Mouse (Mus musculus) ovary, adult 18-20 months (tissue): ENCODE measurements around the gene Tbx2.

Experiments
- DNase-seq: peaks from one replicate; pipeline ENCODE4 v3.0.0; 2022; ENCODE audit warnings: low spot score, mixed read lengths

Tbx2 gene

GRCm38 (mm10) chr11:85825823-85826222 is 6.5 kb upstream of the Tbx2 start:
- DNase-seq, result no peak

DNA sequence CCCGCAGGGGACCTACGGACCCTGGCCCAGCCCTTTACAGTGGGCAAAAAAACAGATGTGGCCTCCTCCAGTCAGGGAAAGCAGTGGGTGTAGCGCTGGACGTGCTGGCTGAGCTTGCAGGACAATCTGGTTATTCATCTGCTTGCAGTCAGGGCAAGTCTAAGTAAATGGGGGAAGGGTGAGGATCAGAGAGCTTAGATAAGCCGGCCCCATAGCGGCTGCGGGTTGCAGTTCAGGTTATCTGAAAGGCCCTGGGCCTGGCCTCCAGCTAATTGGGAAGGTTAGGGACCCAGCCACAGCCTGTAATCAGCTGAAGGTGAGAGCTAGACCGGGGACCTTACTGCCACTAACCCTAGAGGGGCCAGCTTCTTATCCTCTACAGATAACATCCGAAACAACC is 5.0 kb upstream of the Tbx2 start:
- no peak for DNase-seq

GRCm38 (mm10) chr11:85828691-85829519 is 3.4 kb upstream of the Tbx2 start:
- DNase-seq, result no peak

- no peak for DNase-seq
Observed at GRCm38 (mm10) chr11:85829520-85830440, 2.6 kb upstream of the Tbx2 start.

DNA sequence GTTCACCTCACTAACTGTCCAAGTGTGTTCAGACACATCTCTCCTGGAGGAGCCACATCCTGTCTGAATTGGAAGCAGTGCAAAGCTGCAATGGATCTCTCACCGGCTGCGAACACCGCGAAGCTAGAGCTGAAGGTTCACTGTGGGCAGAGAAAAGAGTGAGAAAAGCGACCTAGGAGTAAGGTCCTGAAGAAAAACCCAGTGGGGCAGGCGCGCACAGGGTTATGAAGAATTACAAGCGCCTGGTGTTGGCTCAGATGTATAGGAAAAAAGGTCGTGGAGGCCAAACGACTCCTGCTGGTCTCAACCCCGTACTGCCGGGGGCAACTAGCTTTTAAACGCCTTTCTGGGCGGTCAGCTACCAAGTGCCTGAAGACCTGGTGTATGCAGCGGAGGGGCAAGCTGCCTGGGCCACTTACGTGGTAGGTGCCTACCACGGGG is 1.4 kb upstream of the Tbx2 start:
- no peak for DNase-seq

GRCm38 (mm10) chr11:85831656-85832230 is 608 bp upstream of the Tbx2 start:
- no peak for DNase-seq

- no peak for DNase-seq
Observed at GRCm38 (mm10) chr11:85833081-85833521, 750 bp downstream of the Tbx2 start.

- no peak for DNase-seq
Observed at GRCm38 (mm10) chr11:85833761-85834385, 1.5 kb downstream of the Tbx2 start.

- no peak for DNase-seq
Observed at GRCm38 (mm10) chr11:85834386-85834931, 2.1 kb downstream of the Tbx2 start.

DNA sequence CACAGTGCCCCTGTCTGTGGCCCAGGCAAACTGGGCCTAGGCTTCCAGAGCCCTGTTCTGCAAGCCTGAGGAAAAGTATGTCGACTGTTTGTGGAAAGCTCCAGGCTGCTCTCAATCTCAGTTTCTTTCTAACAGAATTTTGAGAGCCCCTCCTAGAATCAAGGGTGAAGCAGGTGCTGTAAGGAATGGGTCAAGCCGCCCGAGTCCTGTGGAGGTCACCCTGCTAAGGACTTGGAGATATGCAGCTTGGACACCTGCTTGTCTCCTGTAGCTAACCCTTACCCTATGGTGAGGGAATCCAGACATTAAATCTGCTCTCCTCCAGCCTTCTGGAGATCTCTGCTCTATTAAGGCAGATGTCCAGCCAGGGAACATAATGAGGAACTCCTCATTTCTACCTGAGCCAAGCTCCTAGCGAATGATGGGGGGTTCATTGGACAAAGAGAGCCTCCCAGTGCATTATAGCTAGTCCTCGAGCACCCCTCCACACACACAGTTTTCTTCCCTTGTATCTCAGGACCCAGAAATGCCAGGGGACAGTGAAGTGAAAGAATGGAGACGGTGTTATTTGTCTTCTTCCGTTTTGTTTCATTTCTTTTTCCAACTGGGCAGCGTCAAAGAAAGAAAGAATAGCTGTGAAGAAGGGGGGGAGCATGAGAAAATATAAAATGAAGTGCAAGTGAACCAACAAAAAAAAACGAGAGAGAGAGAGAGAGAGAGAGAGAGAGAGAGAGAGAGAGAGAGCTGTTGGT is 2.8 kb downstream of the Tbx2 start:
- DNase-seq, result no peak

GRCm38 (mm10) chr11:85835753-85836522 is 3.6 kb downstream of the Tbx2 start:
- no peak for DNase-seq

DNA sequence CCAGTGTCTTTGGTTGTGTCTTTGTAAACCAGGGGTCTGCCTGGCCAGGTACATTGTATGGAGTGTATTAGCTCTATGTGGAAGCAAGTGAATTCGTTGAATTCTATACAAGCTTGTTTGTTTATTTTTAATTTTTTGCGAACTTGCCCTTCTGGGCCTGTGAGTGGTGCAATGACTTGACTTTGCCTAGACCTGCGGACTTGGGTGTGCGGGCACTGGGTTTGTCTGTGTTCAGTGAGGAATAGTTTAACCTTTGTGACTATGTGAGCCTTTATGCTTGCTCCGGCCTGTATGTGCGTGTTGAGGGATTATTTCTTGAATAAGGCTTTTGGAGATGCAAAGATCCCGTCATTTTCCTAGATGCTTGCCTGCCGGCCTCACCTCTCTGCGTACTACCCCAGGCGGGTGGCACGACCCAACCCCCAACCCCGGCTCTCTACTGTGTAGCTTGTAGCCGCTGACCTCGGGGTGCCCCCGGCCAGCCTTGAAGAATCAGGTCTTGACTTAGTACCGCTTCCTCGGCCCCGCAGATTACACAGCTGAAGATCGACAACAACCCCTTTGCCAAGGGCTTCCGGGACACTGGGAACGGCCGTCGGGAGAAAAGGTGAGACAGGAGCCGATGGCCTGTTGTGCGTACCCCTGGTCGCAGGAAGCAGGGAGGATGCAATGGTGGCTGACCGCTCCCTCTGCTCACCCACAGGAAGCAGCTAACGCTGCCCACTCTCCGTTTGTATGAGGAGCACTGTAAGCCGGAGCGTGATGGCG is 4.4 kb downstream of the Tbx2 start:
- no peak for DNase-seq

DNA sequence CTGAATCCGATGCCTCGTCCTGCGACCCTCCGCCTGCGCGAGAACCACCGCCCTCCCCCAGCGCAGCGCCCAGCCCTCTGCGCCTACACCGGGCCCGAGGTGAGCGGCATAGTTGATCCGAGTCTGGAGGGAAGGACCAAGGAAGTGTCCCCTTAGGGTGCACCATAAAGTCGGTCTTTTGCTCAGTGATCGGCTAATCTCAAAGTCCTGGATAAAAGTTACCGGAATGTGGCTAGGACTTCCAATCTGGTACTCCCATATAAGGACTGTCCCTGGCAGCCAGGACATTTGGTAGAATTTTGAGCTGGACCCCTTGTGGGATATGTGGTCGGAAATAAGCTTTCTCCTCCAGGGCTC is 4.9 kb downstream of the Tbx2 start:
- DNase-seq, result no peak

- DNase-seq, result no peak
Observed at GRCm38 (mm10) chr11:85837648-85838423, 5.5 kb downstream of the Tbx2 start.

- no peak for DNase-seq
Observed at GRCm38 (mm10) chr11:85838424-85839257, 6.3 kb downstream of the Tbx2 start.

- DNase-seq, result no peak
Observed at GRCm38 (mm10) chr11:85839258-85840030, 7.1 kb downstream of the Tbx2 start.
